Mouse (Mus musculus): Measurements from ENCODE around the gene Tecpr1. TPM values are rescaled to one million over a fixed set of nuclear protein-coding genes. Genes with fewer than 3 reads are reported as not detected.

The Tecpr1 gene
- total RNA-seq, 2 experiments from 2014 or later: 107 to 115 TPM

DNA sequence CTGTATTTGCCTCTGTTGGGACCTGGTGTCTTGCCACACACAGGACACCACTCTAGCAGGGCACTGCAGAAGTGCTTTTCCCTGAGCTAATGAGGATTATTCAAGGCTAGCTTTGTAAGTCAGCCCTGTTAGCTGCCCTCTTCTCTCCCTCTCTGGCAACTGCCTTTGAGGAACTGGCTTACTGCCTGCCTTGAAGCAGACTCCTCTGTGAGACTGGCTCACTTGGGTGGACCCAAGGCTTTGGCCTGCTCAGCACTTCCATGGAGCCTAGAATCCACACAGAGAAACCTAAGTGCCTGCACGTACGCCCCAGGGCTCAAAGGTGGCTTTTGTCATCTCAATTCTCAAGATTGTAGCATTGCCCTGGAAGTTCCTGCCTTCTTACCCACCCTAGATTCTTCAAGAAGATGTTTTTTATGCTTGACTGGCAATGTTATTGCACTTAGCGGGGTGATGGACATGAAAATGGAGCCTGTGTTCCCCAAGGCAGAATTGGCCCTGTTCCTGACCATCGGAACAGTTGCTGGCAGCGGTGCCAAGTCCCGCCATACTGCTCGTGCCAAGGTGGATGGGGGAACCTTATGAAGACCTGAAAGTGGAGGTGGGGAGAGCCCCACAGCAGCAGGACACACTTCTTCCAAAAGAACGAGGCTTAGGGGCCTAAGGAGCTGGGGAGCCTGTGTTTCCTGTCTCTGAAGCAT lies 54.0 kb downstream of the Tecpr1 start:
- Histone ChIP-seq H3K4me3 (no peak overlapping the region), H3K27ac (peak overlapping the region; percentile 72)
- peak; percentile 33 to 57 for DNase-seq (ENCODE audit: low spot score in 2 of 2)
- no peak for TF ChIP-seq CTCF (conservative IDR thresholded peaks at IDR 0.05)

DNA sequence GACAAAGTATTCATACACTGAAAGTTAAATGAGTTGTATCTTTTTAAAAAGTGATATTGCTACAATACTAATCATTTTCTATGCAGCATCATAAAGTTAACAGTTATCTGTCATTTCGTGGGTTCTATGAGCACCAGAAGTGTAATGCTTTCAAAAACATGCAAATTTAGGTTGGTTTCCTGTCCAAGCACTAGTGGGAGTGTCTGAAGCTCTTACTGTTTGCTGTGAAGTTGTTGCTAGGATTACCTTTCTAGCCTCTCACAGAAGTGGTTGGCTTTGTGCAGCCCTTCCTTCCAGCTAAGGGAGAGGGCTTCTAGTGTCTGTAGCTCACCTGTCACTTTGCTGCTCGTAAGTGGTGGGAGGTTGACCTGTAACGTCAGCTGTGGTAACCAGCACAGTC lies 57.7 kb downstream of the Tecpr1 start:
- Histone ChIP-seq H3K27ac (no peak overlapping the region; the same call in 1 of the 2 replicates), H3K4me3 (no peak overlapping the region)
- DNase-seq (ENCODE audit: low spot score in 2 of 2): no peak
- TF ChIP-seq CTCF (conservative IDR thresholded peaks at IDR 0.05): no peak

DNA sequence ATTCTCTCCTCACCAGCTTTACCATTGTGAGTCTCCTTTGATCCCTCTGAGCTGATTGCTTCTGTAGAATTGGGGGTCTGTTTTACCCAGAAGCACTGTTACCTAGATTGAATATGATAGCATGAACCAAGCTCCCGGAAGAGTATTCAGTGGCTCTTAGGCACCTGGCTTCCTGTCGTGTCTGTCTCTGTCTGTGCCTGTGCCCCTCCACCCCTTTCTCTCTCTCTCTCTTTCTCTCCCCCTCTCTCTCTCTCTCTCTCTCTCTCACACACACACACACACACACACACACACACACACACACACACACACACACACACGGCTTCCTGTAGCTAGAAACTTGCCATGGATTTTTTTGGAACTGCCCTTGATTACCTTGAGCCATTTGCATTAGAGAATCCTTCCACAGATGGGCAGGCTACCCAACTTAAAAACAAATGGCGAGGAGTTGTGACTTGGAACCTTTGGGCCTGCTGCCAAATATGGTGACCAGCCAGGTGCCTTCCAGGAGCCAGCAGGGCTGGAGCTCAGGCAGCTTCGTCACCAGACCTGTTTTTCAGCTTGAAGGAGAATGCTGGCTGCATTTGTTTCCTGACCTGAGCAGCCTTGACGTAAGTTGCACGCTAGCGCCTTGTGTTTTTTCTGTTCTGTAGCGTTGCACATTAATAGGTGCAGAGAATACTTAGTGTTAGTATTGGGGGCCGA lies 60.5 kb downstream of the Tecpr1 start:
- TF ChIP-seq CTCF (conservative IDR thresholded peaks at IDR 0.05): no peak
- Histone ChIP-seq H3K4me3 (no peak overlapping the region), H3K27ac (no peak overlapping the region)
- no peak for DNase-seq (ENCODE audit: low spot score in 2 of 2)

DNA sequence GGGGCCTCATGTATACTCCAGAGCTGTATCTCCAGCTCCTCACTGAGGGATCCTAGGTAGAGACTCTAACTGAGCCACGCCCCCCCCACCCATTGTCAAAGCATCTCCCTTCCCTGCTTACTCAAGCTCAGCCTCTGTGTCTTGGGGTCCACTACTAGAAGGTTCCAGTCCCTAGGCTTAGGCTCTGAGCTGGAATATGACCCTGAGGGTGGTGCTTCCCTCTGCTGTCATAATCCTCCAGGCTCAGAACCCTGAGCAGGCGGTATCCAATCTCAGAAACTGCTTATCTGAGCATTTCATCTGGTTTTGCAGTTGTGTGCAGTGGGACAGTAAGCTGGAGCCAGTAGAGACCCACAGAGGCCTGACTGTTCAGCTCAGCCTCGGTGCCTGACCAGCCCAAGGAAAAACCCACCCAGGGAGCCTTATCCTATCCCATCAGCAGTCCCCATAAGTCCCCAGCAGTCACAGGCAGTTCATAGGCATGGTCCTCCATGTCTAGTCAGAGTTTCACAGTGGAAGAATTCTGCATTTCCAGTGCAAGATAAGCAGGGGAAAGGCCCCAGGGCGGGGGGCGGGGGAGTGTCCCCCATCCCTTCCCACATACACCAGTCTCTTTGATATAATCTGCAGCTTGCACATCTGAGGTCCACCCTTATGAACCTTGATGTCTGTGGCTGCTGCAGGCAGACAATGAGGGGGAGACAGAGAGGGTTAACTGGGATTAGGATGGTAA lies 61.2 kb downstream of the Tecpr1 start:
- Histone ChIP-seq H3K4me3 (no peak overlapping the region), H3K27ac (no peak overlapping the region)
- DNase-seq (ENCODE audit: low spot score in 2 of 2): no peak
- TF ChIP-seq CTCF (conservative IDR thresholded peaks at IDR 0.05): no peak

DNA sequence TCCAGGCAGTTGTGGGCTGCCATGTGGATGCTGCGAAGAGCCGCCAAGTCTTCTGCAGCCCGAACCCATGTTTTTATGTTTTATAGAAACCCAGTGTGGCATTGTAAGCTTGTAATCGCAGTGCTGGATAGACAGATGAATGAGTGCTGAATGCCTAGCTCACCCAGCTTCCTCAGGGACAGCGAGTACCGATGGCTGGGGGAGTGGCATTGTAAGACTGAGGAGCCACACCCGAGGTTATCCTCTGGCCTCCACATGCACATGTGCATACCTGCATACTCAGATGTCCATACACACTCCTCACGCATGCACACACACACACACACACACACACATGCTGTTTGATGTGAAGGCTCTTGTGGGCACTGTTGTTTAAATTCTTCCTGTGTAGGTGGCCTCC lies 64.3 kb downstream of the Tecpr1 start:
- no peak for DNase-seq (ENCODE audit: low spot score in 2 of 2)
- Histone ChIP-seq H3K27ac (0 out of 2 replicates have a peak overlapping the region, but pooled peaks have one; percentile 3), H3K4me3 (no peak overlapping the region)
- no peak for TF ChIP-seq CTCF (conservative IDR thresholded peaks at IDR 0.05)

DNA sequence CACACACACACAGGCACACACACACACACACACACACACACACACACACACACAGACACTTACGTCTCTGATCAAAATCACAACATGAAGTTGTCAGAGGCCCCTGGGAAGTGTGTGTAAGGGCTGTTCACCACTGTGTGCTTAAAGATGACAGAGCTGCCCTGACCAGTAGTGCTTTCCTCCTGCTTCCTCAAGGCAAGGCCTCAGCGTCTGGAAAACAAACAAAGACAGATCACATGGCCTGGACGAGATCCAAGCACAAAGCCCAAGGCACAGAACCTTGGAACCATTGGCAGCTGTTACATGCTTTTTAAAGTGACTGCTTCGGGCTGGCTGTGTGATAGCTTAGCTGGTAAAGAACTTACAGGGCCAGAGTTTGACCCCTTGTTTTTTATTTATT lies 64.8 kb downstream of the Tecpr1 start:
- 0 out of 2 replicates have a peak overlapping the region, but pooled peaks have one; percentile 3 for H3K27ac ChIP-seq
- no peak for TF ChIP-seq CTCF (conservative IDR thresholded peaks at IDR 0.05)

DNA sequence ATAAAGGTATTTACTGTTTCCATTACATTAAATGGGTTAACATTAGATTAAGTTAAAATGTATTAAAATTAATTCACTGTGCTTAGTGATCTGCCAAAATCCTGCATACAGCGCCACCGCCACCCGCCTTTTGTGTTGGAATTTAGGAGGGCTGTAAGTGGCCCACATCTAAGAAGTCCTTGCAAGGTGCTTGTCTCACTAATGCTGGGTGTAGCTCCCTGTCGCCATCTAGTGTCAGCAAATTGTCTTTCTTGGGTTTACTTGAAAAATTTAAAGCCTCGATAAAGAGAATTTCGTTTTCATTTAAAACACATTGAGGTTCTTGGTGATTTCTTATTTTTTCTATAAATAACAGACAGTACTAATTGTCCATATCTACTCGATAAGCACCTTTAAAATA lies 68.9 kb downstream of the Tecpr1 start:
- Histone ChIP-seq H3K27ac (no peak overlapping the region), H3K4me3 (no peak overlapping the region)
- DNase-seq (ENCODE audit: low spot score in 2 of 2): peak; percentile 72 to 78
- peak; percentile 96 for TF ChIP-seq CTCF (conservative IDR thresholded peaks at IDR 0.05)

More for the DNA sequence above, 64.8 kb downstream of the Tecpr1 start:
- DNase-seq (ENCODE audit: low spot score in 2 of 2): peak; percentile 27 to 43
- H3K4me3 ChIP-seq: no peak overlapping the region

DNA sequence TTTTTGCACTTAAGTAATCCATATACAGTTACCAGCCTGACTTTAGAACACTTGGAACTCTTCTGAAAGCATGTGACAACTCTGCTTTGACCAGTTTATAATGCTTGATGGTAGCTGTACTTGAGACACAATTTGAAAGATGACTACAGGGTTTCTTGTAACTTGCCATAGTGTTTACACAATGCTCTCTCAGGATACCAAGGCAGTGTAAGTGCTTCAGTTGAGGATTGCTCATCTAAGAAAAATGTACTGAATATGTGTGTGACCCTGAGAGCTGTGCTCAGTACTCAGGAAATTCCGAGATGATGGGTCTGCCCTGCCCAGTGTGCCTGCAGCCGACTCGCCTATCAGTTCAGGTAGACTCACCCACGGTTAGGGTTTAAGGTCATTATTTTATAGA lies 72.1 kb downstream of the Tecpr1 start:
- H3K4me3 ChIP-seq: no peak overlapping the region
- TF ChIP-seq CTCF (conservative IDR thresholded peaks at IDR 0.05): no peak
- no peak for DNase-seq (ENCODE audit: low spot score in 2 of 2)
- no peak overlapping the region for H3K27ac ChIP-seq

DNA sequence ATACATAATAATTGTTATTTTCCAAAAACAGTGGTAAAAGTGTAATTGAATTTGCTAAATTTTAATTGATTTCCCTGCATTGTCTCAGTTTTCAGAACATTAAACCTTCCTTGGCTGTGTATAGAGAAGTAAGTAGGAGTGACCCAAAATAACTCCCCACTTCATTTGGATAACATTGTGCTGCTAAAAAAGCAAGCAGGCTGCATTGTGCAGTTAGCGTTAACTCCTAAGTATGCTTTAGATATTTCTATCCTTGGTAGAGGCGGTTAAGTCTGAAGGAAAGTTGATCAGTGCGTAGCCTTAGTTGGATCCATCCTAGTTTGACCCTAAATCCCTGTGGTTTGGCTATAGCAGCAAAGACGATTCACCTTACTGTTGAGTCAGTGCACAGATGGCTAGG lies 73.9 kb downstream of the Tecpr1 start:
- DNase-seq (ENCODE audit: low spot score in 2 of 2): no peak
- TF ChIP-seq CTCF (conservative IDR thresholded peaks at IDR 0.05): no peak
- H3K27ac ChIP-seq: no peak overlapping the region

DNA sequence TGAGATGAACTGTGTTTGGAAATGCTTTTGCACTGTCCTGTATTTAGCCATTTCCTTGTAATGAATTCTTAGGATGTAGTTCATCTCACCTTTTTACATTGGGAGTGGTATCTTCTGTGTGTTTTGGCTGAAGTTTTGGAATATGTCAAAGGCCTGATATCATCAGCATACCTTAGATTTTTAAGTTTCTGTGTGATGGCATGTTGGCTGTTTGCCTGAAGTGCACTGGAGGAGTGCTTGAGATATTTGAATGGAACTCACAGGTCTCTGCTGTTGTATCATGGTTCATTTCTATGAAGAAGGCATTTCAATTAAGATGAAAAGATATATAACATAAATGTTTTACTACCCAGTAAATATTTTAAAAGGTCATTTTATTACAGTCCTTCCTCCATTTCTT lies 76.5 kb downstream of the Tecpr1 start:
- H3K4me3 ChIP-seq: no peak overlapping the region
- DNase-seq (ENCODE audit: low spot score in 2 of 2): no peak
- no peak for TF ChIP-seq CTCF (conservative IDR thresholded peaks at IDR 0.05)

More for the DNA sequence above, 73.9 kb downstream of the Tecpr1 start:
- no peak overlapping the region for H3K4me3 ChIP-seq

More for the DNA sequence above, 76.5 kb downstream of the Tecpr1 start:
- H3K27ac ChIP-seq: no peak overlapping the region

Other genes with a start within 250 kb of the Tecpr1 start
- 10 to 100 TPM; 37.1 to 41.2 TPM for gene Ccz1, start 208.7 kb downstream of the Tecpr1 start, total RNA-seq (2021)
- not detected for gene Ocm, start 196.9 kb downstream of the Tecpr1 start, total RNA-seq (2021)
- 10 to 100 TPM; 87.7 to 91.1 TPM for gene Lmtk2, start 123.2 kb downstream of the Tecpr1 start, total RNA-seq (2021)
- under 1 TPM; 0.20 to 0.22 TPM for gene Bhlha15, start 33.3 kb downstream of the Tecpr1 start, total RNA-seq (2021)
- gene Bri3, start 20.8 kb upstream of the Tecpr1 start, total RNA-seq (2021): 10 to 100 TPM; 64.7 to 65.3 TPM
- under 1 TPM; 0.46 to 0.49 TPM for gene Baiap2l1, start 134.5 kb upstream of the Tecpr1 start, total RNA-seq (2021)

All from layer of hippocampus, adult 2 months (tissue).